Mouse (Mus musculus) frontal cortex, adult (tissue): ENCODE measurements around the gene Nr1h3.

Experiments
- ATAC-seq: cut with Nextera tagmentation; 2 replicates; pipeline ENCODE4 v1.9.2; 2017; ENCODE audit warnings: mild to moderate bottlenecking, moderate library complexity, mixed read lengths; ENCODE audit not compliant: low TSS enrichment

Gene Nr1h3

GRCm38 (mm10) chr2:91139764-91140163 is 62.9 kb downstream of the Nr1h3 start:
- no peak for ATAC-seq

GRCm38 (mm10) chr2:91139311-91139710 is 63.3 kb downstream of the Nr1h3 start:
- ATAC-seq = no peak

- ATAC-seq = no peak
Observed at GRCm38 (mm10) chr2:91137481-91137880, 65.2 kb downstream of the Nr1h3 start.

- ATAC-seq = no peak
Observed at GRCm38 (mm10) chr2:91136513-91137412, 65.9 kb downstream of the Nr1h3 start.
